Mouse (Mus musculus) neural tube, embryonic 14.5 days (tissue): ENCODE data around the gene Prim2. TPM values are rescaled to one million over a fixed set of nuclear protein-coding genes. Genes with fewer than 3 reads are reported as not detected.

Experiments
- ATAC-seq: fragments of 200-750 bp; cut with Nextera tagmentation; 2 replicates; pipeline ENCODE4 v1.8.0; 2017; ENCODE audit warnings: low read depth, mild to moderate bottlenecking, moderate TSS enrichment, moderate library complexity
- H3K27ac ChIP-seq: fragments of 300-500 bp; sonication (generic); 2 replicates; pipeline ENCODE4 v1.5.1; 2014; ENCODE audit warnings: low read depth, mild to moderate bottlenecking, control low read depth, low read length, moderate library complexity, mixed read lengths
- H3K27me3 ChIP-seq: fragments of 300-500 bp; sonication (generic); 2 replicates; pipeline ENCODE4 v1.6.1; 2014; ENCODE audit warnings: low read length; ENCODE audit not compliant: control insufficient read depth, insufficient read depth
- H3K36me3 ChIP-seq: fragments of 300-500 bp; sonication (generic); 2 replicates; pipeline ENCODE4 v1.6.1; 2014; ENCODE audit warnings: low read length, mixed read lengths; ENCODE audit not compliant: control insufficient read depth, insufficient read depth
- H3K4me1 ChIP-seq: fragments of 300-500 bp; sonication (generic); 2 replicates; pipeline ENCODE4 v1.6.1; 2014; ENCODE audit warnings: low read length; ENCODE audit not compliant: control insufficient read depth, insufficient read depth
- H3K4me2 ChIP-seq: fragments of 300-500 bp; sonication (generic); 2 replicates; pipeline ENCODE4 v1.6.1; 2014; ENCODE audit warnings: mild to moderate bottlenecking, low read depth, low read length, control low read depth
- H3K4me3 ChIP-seq: fragments of 300-500 bp; sonication (generic); 2 replicates; pipeline ENCODE4 v1.5.1; 2014; ENCODE audit warnings: low read depth, low read length, control low read depth, mixed read lengths
- H3K9ac ChIP-seq: fragments of 300-500 bp; sonication (generic); replicated peaks from 2 replicates; pipeline ENCODE4 v1.6.1; 2014; ENCODE audit warnings: low read depth, mild to moderate bottlenecking, control low read depth, low read length, mixed read lengths
- H3K9me3 ChIP-seq: fragments of 300-500 bp; sonication (generic); 2 replicates; pipeline ENCODE4 v1.6.1; 2016; ENCODE audit warnings: low read length; ENCODE audit not compliant: control insufficient read depth
- WGBS: fragments of 180-500 bp; shearing (Covaris S2); extraction: QIAGEN DNeasy Blood & Tissue Kit; methylation state at CpG from one replicate; pipeline ENCODE4 v1.1.7; 2014; 5-methylcytosine and 5-hydroxymethylcytosine counted together
- polyA plus RNA-seq: library from polyadenylated mRNA; unstranded; fragments of >200 nt; fragmentation: Nextera tagmentation; extraction: Ambion mirVana; gene quantifications from 2 replicates; pipeline ENCODE4 v1.2.1, GENCODE M21; 2014

Gene Prim2
- polyA plus RNA-seq, 1 experiment from 2014 or later, result 20.7 TPM

DNA sequence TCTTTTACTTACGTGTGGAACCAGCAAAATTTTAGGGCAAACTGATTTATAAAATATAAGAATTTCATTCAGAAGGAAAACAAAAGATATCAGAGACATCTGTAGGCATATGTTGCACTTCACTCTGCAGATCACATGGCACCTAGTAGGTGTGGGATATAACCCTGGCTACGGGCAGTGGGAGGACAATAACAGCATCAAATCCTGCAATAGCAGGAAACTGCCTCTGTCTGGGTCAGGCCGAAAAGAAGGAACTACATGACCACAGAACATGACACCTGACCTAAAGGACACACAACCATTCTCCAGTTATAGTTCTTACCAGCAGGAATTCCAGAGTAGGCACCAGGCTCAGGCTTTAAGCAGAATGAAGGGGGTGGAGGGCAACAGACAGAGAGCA is 137.7 kb downstream of the Prim2 start:
- H3K4me2 ChIP-seq, result no peak overlapping the region
- no peaks in the 10 kb centered on the region for H3K36me3 ChIP-seq
- no peaks in the 10 kb centered on the region for H3K9me3 ChIP-seq
- peak overlapping the region; percentile 18; the same call in 1 of the 2 replicates for H3K27ac ChIP-seq
- 62% methylated on average over 3 of the region's 3 CpGs for WGBS
- H3K27me3 ChIP-seq, result no peaks in the 10 kb centered on the region
- 0 out of 2 replicates have a peak, but pooled peaks cover 6% of the 10 kb centered on the region for H3K4me1 ChIP-seq
- ATAC-seq, result peak; percentile 18; the same call in 1 of the 2 replicates
- no peak overlapping the region for H3K9ac ChIP-seq
- no peak overlapping the region for H3K4me3 ChIP-seq

DNA sequence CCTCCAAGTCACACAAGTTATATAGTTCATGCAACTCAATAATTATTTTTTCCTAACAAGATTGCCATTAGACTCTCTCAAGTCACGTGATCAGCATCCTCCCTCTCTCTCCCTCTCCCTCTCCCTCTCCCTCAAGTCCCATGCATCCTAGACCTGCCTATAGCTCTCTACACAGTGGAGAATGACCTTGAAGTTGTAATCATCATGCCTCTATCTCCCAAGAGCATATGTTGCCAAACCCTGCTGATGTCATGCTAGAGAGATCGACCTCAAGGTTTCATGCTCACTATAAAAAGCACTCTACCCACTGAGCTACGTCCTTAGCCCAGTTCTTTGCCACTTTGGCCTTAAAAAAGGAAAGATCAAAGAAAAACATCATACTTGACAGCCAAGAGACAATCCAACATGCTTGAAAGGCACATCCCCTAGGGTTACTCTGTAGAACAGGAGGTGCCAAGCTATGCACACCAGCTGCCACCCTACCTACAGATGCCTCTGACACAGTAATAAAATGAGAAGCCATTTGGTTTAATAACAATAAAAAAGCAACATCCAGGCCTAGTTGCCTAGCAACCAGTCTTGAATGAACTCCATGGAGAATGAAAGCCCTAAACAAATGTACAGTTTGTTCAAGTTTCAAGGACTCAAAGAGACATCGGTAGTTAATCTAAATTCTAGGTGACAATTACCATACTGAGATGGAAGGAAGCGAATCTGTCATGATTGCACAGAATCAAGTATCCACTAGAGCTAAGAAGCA is 138.3 kb downstream of the Prim2 start:
- H3K4me1 ChIP-seq, result 0 out of 2 replicates have a peak, but pooled peaks cover 6% of the 10 kb centered on the region
- peak; percentile 89 for ATAC-seq
- 39% methylated on average over 5 of the region's 5 CpGs for WGBS

DNA sequence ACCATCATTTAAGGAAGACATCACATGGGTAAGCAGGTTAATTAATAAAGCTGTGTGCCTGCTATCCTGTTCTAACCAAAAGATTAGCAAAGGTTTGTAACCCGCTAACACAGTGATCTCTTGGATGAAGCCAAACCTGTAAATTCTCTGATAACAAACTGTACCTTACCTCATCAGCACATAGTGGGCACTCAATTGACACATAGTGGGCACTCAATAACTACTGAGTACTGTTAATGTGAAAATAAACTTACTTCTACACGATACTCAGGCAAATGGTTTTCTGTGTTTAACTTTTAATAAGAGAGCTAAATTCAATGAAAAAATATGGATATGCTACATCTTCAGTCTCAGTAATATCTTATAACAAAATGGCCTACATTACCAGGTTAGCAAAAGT is 139.1 kb downstream of the Prim2 start:
- 97% methylated on average over 2 of the region's 2 CpGs for WGBS
- no peaks in the 10 kb centered on the region for H3K27me3 ChIP-seq
- no peak overlapping the region for H3K9ac ChIP-seq
- H3K27ac ChIP-seq, result no peak overlapping the region
- no peaks in the 10 kb centered on the region for H3K36me3 ChIP-seq
- no peak overlapping the region for H3K4me2 ChIP-seq
- ATAC-seq, result no peak
- H3K9me3 ChIP-seq, result no peaks in the 10 kb centered on the region
- H3K4me1 ChIP-seq, result 0 out of 2 replicates have a peak, but pooled peaks cover 6% of the 10 kb centered on the region
- no peak overlapping the region for H3K4me3 ChIP-seq

More for the DNA sequence above, 138.3 kb downstream of the Prim2 start:
- no peak overlapping the region for H3K9ac ChIP-seq
- H3K9me3 ChIP-seq, result no peaks in the 10 kb centered on the region
- no peaks in the 10 kb centered on the region for H3K36me3 ChIP-seq
- peak overlapping the region; percentile 58 for H3K27ac ChIP-seq
- no peaks in the 10 kb centered on the region for H3K27me3 ChIP-seq
- no peak overlapping the region for H3K4me2 ChIP-seq
- H3K4me3 ChIP-seq, result no peak overlapping the region

DNA sequence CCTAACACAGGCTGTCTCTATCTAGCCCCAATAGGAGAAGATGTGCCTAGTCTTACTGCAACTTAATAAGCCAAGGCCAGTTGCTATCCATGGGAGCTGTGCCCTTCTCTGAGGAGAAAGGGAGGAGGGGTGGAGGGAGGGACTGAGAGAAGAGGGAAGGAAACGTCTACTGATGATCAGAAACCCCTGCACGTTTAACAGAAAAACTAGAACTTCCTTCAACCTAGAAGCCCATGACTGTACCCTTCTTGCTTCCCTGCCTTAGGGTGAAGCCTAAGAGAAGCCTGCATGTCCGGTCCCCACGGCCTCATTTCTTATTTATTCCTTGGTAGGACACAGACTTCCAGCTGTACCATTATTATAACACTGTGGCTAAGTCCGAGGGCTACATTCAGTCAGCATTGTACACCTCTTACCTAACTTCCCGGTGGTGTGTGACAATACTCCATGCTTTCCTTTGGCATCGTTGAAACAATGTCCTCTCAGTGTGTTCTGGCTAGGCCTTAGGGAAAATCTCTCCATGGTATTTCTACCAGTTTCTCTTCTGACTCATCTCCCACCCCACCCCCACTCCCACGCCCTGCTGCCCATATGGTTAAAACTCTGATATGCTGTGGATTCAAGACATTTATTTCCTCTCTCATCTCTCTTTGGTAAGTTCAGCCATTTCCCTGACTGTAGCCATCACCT is 139.9 kb downstream of the Prim2 start:
- H3K27ac ChIP-seq, result no peak overlapping the region
- no peaks in the 10 kb centered on the region for H3K36me3 ChIP-seq
- no peak overlapping the region for H3K9ac ChIP-seq
- H3K4me1 ChIP-seq, result 0 out of 2 replicates have a peak, but pooled peaks cover 6% of the 10 kb centered on the region
- H3K9me3 ChIP-seq, result no peaks in the 10 kb centered on the region
- no peak overlapping the region for H3K4me3 ChIP-seq
- WGBS, result 89% methylated on average over 8 of the region's 8 CpGs
- H3K4me2 ChIP-seq, result no peak overlapping the region
- no peak for ATAC-seq
- no peaks in the 10 kb centered on the region for H3K27me3 ChIP-seq

DNA sequence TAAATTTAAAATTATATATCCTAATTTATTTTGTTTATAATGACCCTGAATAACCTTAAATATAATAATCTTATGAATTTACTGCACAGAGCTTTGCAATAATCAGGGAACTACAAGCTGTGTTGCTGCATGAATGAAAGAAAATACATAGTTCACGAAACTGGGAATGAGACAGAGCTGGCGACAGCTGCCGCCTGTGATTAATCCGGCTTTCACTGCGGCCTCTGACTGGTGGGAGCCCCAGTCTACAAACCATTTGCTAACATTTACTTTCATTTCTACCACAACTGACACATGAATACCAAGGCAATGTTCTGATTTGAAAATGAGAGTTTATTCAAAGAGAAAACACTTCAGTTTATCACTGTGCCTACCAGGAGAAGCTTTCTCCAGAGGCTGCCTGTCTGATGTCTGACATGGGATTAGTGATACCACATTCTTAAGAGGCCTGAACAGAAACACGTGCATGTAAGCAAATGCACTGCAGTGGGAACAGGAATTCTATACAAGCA is 142.2 kb downstream of the Prim2 start:
- 0 out of 2 replicates have a peak, but pooled peaks cover 6% of the 10 kb centered on the region for H3K4me1 ChIP-seq
- no peak for ATAC-seq
- H3K9ac ChIP-seq, result no peak overlapping the region
- H3K36me3 ChIP-seq, result no peaks in the 10 kb centered on the region
- 56% methylated on average over 6 of the region's 6 CpGs for WGBS
- H3K4me2 ChIP-seq, result no peak overlapping the region
- H3K27ac ChIP-seq, result no peak overlapping the region
- no peak overlapping the region for H3K4me3 ChIP-seq
- no peaks in the 10 kb centered on the region for H3K27me3 ChIP-seq
- no peaks in the 10 kb centered on the region for H3K9me3 ChIP-seq

DNA sequence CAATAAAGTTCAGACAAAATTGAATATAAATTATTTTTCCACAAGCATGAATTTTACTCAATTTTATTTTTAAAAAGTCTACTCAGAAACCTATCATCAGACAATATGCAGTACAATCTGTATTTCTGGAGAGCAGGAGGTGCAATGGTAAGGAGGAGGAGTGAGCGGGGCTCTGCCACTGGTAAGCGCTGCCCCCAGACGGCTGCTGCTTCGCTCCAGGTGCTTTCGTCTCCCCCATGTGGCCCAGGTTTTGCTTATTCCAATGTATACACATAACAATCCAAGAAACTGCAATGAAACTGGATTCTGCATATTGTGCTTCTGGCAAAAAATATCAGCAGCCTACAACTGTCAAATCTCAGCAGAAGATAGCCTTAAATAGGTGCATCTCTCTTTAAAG is 146.4 kb downstream of the Prim2 start:
- no peaks in the 10 kb centered on the region for H3K27me3 ChIP-seq
- no peak overlapping the region for H3K4me2 ChIP-seq
- 89% methylated on average over 5 of the region's 5 CpGs for WGBS

DNA sequence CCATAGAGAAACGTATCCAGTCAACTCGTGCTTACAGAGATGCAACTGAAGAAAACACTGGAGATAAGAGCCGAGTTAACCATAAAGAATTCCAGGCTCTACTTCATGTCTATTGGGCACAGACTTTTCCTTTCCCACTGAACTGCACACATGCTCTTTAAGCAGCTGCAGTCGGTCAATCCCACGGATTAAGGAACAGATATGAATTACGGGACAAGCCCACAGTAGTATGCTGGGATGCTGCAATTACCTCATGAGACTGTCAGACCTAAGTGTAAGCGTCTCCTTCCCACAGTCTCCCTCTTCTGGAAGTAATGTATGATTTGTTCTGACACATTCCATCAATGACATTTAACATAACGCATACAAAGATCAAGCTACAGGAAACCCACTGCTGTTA is 154.5 kb downstream of the Prim2 start:
- 84% methylated on average over 8 of the region's 8 CpGs for WGBS
- no peak overlapping the region for H3K4me2 ChIP-seq
- ATAC-seq, result no peak

More for the DNA sequence above, 146.4 kb downstream of the Prim2 start:
- Histone ChIP-seq H3K4me1 (no peaks in the 10 kb centered on the region), H3K36me3 (no peaks in the 10 kb centered on the region), H3K27ac (no peak overlapping the region), H3K4me3 (no peak overlapping the region), H3K9me3 (no peaks in the 10 kb centered on the region), H3K9ac (no peak overlapping the region)
- ATAC-seq, result no peak

GRCm38 (mm10) chr1:33511310-33511709 is 158.3 kb downstream of the Prim2 start:
- no peak overlapping the region for H3K9ac ChIP-seq
- no peaks in the 10 kb centered on the region for H3K36me3 ChIP-seq
- H3K4me3 ChIP-seq, result no peak overlapping the region
- H3K27me3 ChIP-seq, result no peaks in the 10 kb centered on the region
- no peak overlapping the region for H3K27ac ChIP-seq
- WGBS, result 93% methylated on average over 4 of the region's 4 CpGs
- H3K9me3 ChIP-seq, result no peaks in the 10 kb centered on the region
- ATAC-seq, result no peak
- no peak overlapping the region for H3K4me2 ChIP-seq
- H3K4me1 ChIP-seq, result no peaks in the 10 kb centered on the region

More for the DNA sequence above, 154.5 kb downstream of the Prim2 start:
- no peak overlapping the region for H3K27ac ChIP-seq
- no peaks in the 10 kb centered on the region for H3K9me3 ChIP-seq
- H3K27me3 ChIP-seq, result no peaks in the 10 kb centered on the region
- no peak overlapping the region for H3K9ac ChIP-seq
- H3K36me3 ChIP-seq, result no peaks in the 10 kb centered on the region
- H3K4me3 ChIP-seq, result no peak overlapping the region
- H3K4me1 ChIP-seq, result no peaks in the 10 kb centered on the region

DNA sequence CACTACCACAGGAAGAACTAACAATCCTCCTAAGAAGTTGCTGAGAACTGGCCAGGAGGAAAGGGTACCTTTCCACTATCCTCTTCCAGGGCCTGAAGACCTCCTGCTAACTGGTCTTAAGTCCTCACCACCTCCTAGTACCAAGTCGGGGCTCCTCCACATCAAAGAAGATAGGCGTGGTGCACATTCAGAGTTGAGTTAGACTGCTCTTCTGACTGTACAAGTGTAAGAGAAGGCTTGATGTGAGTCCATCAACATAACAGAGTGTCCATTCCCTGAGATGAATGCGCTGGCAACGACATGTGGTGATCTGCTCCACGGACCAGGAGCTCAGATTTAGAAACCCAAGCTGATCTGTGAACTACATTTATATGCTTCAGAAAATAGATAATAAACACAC is 165.2 kb downstream of the Prim2 start:
- Histone ChIP-seq H3K4me1 (no peaks in the 10 kb centered on the region), H3K9me3 (no peaks in the 10 kb centered on the region), H3K27me3 (no peaks in the 10 kb centered on the region), H3K36me3 (no peaks in the 10 kb centered on the region), H3K4me2 (no peak overlapping the region), H3K9ac (no peak overlapping the region), H3K27ac (no peak overlapping the region), H3K4me3 (no peak overlapping the region)
- ATAC-seq, result no peak
- 96% methylated on average over 5 of the region's 5 CpGs for WGBS
